Mouse (Mus musculus): ENCODE results near the gene Nradd. TPM values are rescaled to one million over a fixed set of nuclear protein-coding genes. Genes with fewer than 3 reads are reported as not detected.

The Nradd gene
- polyA plus RNA-seq, 1 experiment from 2014 or later, result 23.6 TPM

DNA sequence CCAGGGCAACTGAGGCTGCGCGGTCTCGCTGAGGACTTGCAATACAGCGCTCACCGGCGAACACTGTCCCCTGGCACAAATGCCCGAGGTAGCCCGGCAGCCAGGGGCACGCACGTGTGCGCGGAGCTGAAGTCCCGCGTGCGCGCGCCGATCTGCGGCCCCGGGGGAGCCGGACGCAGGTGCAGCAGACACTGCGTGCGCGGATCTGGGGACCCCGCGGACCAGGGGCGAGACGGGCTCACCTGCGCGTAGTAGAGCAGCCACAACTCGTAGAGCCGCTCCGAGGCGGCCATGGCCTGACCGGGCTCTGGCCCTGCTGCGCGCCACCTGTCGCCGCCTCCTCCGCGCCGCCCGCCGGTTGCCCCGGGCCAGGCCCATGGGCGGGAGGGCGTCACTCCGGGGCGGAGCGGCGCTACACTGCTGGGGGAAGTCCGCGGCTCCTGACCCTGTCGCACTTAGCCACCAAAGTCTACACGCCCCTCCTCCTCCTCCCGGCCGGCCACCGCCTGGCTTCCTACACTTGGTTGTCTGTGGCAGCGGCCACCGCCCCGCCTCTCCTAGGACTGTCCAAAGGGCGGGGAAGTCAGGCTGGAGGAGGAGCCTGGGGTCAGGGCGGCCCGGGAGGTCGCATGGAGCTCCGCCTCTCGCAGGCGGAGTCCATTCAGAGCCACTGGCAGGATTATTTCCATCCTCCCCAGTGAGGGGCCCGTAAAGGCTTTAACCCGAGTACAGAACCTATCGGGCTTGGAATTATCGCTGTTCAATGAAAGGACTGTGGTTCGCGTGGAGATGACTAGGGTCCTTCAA is 29.6 kb upstream of the Nradd start, which contains the start of gene Nbeal2:
Nbeal2 (minus strand) TSS at position 507 of the 807 bp plus-strand sequence.
- Histone ChIP-seq H3K27ac (ENCODE audit: low read depth, low read length) (peak within 1 kb of the TSS; percentile 53; the same call in 1 of the 2 replicates), H3K36me3 (ENCODE audit: control insufficient read depth, insufficient read depth, low read length) (no peaks in the 10 kb centered on the region), H3K4me1 (ENCODE audit: control insufficient read depth, insufficient read depth, low read length) (peaks cover 17% of the 10 kb centered on the region), H3K9me3 (ENCODE audit: control insufficient read depth, low read length) (no peaks in the 10 kb centered on the region), H3K27me3 (ENCODE audit: control insufficient read depth, insufficient read depth, low read length) (peaks cover 14% of the 10 kb centered on the region), H3K9ac (ENCODE audit: low read depth, low read length) (peak within 1 kb of the TSS; percentile 64), H3K4me3 (ENCODE audit: low read length) (peak within 1 kb of the TSS; percentile 70), H3K4me2 (replicated peaks; ENCODE audit: low read depth, low read length) (peak within 1 kb of the TSS; percentile 95)
- ATAC-seq (ENCODE audit: low FRiP score, low TSS enrichment), result peak; percentile 86
- WGBS, result under 1% methylated on average over 66 of the region's 75 CpGs

DNA sequence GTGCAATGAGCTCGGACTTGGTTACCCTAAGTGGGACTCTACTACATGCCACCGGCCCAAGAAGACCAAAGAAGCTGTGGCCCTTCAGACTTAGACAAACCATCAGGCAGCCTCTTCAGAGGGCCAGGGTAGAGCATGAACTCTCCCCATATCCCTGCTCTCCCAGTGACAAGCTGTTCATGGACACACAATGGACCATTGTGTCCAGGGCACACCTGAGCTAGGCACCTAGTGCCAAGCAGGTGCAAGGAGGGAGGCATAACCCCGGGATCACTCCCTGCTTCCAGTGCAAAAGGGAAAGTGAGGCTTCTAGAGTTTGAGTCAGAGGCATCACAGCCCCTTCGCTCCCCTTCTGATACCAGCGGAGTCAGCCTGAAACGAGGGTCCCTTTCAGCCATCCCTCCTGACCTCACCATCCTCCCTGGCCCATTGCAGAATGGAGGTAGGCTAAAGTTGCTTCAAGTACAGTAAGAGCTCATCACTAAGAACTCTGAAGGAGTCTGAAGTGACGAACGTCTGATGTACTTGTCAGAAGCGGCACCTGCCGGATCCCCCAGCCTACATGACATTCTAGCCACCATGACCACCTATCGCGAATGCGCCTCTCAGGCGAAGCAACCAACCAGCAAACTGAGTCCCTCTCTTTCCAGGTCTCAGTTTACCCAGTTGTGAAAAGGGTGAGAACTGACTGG is 28.9 kb upstream of the Nradd start:
- no peak for ATAC-seq (ENCODE audit: low FRiP score, low TSS enrichment)
- H3K27ac ChIP-seq (ENCODE audit: low read depth, low read length), result no peak overlapping the region
- WGBS, result 21% methylated on average over 14 of the region's 14 CpGs
- no peaks in the 10 kb centered on the region for H3K9me3 ChIP-seq (ENCODE audit: control insufficient read depth, low read length)
- peaks cover 17% of the 10 kb centered on the region for H3K4me1 ChIP-seq (ENCODE audit: control insufficient read depth, insufficient read depth, low read length)
- no peaks in the 10 kb centered on the region for H3K36me3 ChIP-seq (ENCODE audit: control insufficient read depth, insufficient read depth, low read length)
- H3K4me3 ChIP-seq (ENCODE audit: low read length), result peak overlapping the region; percentile 70
- H3K27me3 ChIP-seq (ENCODE audit: control insufficient read depth, insufficient read depth, low read length), result peaks cover 14% of the 10 kb centered on the region
- H3K9ac ChIP-seq (ENCODE audit: low read depth, low read length), result peak overlapping the region; percentile 64
- H3K4me2 ChIP-seq (replicated peaks; ENCODE audit: low read depth, low read length), result peak overlapping the region; percentile 95

DNA sequence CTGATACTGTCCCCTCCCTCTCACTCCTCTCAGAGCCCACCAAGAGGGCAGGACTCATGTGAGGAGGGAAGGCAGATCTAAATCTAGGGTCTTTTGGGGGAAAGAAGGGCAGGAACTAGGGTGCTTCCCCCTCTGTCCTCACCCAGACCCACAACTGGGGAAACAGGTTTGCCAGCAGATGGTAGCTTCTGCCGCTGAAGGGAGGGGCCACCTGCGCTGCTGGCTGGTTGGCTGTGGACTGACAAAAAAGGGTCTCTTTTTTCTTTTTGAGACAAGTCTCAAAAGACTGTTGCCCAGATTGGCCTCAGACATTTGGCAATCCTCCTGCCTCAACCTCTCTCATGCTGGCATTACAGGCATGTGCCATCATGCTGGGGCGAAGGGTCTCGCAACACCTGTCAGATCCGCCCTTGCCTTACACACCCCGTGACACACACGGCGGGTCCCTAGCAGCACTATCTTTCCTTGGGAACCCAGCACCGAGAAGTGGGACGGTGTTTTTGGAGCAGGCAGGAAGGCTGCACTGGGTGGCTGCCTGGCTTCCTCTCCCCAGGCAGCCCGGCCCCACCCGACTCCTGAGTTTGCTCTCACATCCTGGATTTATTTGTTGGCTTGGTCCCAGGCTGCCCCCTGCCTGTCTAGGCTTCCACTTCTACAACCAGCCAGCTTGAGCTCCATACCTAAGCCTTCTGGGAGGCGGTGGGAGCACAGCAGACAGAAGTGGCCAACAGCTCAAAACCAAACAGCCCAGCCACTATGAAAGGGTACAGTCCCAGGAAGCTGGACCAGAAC is 27.9 kb upstream of the Nradd start:
- ATAC-seq (ENCODE audit: low FRiP score, low TSS enrichment), result no peak
- Histone ChIP-seq H3K27me3 (ENCODE audit: control insufficient read depth, insufficient read depth, low read length) (peaks cover 14% of the 10 kb centered on the region), H3K27ac (ENCODE audit: low read depth, low read length) (no peak overlapping the region), H3K36me3 (ENCODE audit: control insufficient read depth, insufficient read depth, low read length) (no peaks in the 10 kb centered on the region), H3K9me3 (ENCODE audit: control insufficient read depth, low read length) (no peaks in the 10 kb centered on the region), H3K4me3 (ENCODE audit: low read length) (peak overlapping the region; percentile 70; the same call in 1 of the 2 replicates), H3K9ac (ENCODE audit: low read depth, low read length) (0 out of 2 replicates have a peak overlapping the region, but pooled peaks have one; percentile 28), H3K4me1 (ENCODE audit: control insufficient read depth, insufficient read depth, low read length) (peaks cover 14% of the 10 kb centered on the region), H3K4me2 (replicated peaks; ENCODE audit: low read depth, low read length) (peak overlapping the region; percentile 95)
- WGBS, result 29% methylated on average over 13 of the region's 13 CpGs

DNA sequence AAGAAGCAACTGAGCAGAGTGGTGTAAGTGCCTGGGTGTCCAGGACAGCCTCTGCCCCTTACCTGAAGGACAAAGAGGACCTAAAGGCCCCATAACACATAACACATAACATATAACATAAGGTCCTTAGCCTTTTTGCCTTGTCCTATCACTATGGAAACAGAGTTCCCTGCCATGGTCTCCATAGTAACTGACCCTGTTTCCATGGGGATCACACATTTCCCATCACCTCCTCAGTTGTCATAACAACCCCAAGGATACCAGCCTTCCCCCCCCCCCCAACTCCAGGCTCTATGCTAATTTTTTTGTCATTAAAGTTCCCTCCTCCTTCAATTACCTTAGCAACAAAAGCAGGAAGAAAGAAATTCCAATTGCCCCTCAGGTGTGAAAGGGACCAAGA is 25.5 kb upstream of the Nradd start:
- H3K9ac ChIP-seq (ENCODE audit: low read depth, low read length), result no peak overlapping the region
- H3K4me2 ChIP-seq (replicated peaks; ENCODE audit: low read depth, low read length), result no peak overlapping the region
- ATAC-seq (ENCODE audit: low FRiP score, low TSS enrichment), result no peak
- no peak overlapping the region for H3K27ac ChIP-seq (ENCODE audit: low read depth, low read length)
- H3K27me3 ChIP-seq (ENCODE audit: control insufficient read depth, insufficient read depth, low read length), result peaks cover 14% of the 10 kb centered on the region
- H3K4me3 ChIP-seq (ENCODE audit: low read length), result no peak overlapping the region
- H3K4me1 ChIP-seq (ENCODE audit: control insufficient read depth, insufficient read depth, low read length), result 0 out of 2 replicates have a peak, but pooled peaks cover 10% of the 10 kb centered on the region
- no peaks in the 10 kb centered on the region for H3K36me3 ChIP-seq (ENCODE audit: control insufficient read depth, insufficient read depth, low read length)
- H3K9me3 ChIP-seq (ENCODE audit: control insufficient read depth, low read length), result no peaks in the 10 kb centered on the region

DNA sequence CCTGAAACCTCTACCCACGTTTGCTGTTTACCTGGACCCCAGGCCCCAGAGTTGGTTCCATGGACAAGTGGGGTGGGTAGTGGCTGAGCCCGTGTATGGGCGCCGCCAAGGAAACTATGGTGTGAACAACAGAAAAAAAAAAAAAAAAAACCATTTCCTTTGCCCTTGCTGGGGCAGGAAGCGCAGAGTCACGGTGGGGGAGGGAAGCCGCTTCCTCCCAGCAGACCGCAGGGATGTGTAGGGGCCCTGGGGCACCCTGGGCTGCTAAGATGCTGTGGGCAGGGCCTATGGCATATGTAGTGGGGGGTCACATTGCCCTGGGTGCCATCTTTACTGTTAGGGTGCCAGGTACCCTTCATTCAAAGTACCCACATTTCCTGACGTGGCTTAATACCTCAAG is 21.0 kb upstream of the Nradd start:
- no peaks in the 10 kb centered on the region for H3K36me3 ChIP-seq (ENCODE audit: control insufficient read depth, insufficient read depth, low read length)
- H3K4me3 ChIP-seq (ENCODE audit: low read length), result no peak overlapping the region
- WGBS, result 87% methylated on average over 9 of the region's 9 CpGs
- no peaks in the 10 kb centered on the region for H3K27me3 ChIP-seq (ENCODE audit: control insufficient read depth, insufficient read depth, low read length)
- no peak for ATAC-seq (ENCODE audit: low FRiP score, low TSS enrichment)
- no peaks in the 10 kb centered on the region for H3K9me3 ChIP-seq (ENCODE audit: control insufficient read depth, low read length)
- no peak overlapping the region for H3K9ac ChIP-seq (ENCODE audit: low read depth, low read length)
- H3K27ac ChIP-seq (ENCODE audit: low read depth, low read length), result no peak overlapping the region
- peaks cover 16% of the 10 kb centered on the region; the same call in 1 of the 2 replicates for H3K4me1 ChIP-seq (ENCODE audit: control insufficient read depth, insufficient read depth, low read length)
- no peak overlapping the region for H3K4me2 ChIP-seq (replicated peaks; ENCODE audit: low read depth, low read length)

DNA sequence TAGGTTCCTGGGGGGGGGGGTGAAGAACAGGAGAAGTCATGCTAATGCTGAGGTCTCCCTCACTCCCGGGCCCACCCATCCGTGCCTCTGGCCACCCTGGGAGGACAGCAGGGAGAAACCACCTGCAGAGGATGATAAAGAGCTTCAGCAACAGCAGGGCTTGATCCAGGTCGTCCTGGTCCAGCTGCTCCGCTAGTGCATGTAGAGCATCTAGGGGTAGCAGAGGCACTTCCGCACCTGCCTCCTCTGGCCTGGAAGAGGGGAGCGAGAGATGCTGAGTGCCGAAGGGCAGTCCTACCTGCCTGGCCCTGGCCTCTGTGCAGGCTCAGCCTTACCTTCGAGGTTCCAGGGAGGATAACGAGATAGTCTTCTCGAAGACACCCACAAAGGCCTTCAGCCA is 20.0 kb upstream of the Nradd start:
- H3K4me1 ChIP-seq (ENCODE audit: control insufficient read depth, insufficient read depth, low read length), result peaks cover 16% of the 10 kb centered on the region; the same call in 1 of the 2 replicates
- no peak overlapping the region for H3K4me2 ChIP-seq (replicated peaks; ENCODE audit: low read depth, low read length)
- no peaks in the 10 kb centered on the region for H3K27me3 ChIP-seq (ENCODE audit: control insufficient read depth, insufficient read depth, low read length)
- peak overlapping the region; percentile 62 for H3K27ac ChIP-seq (ENCODE audit: low read depth, low read length)
- no peak for ATAC-seq (ENCODE audit: low FRiP score, low TSS enrichment)
- no peaks in the 10 kb centered on the region for H3K9me3 ChIP-seq (ENCODE audit: control insufficient read depth, low read length)
- H3K36me3 ChIP-seq (ENCODE audit: control insufficient read depth, insufficient read depth, low read length), result no peaks in the 10 kb centered on the region
- WGBS, result 68% methylated on average over 10 of the region's 10 CpGs
- H3K9ac ChIP-seq (ENCODE audit: low read depth, low read length), result no peak overlapping the region
- H3K4me3 ChIP-seq (ENCODE audit: low read length), result no peak overlapping the region

DNA sequence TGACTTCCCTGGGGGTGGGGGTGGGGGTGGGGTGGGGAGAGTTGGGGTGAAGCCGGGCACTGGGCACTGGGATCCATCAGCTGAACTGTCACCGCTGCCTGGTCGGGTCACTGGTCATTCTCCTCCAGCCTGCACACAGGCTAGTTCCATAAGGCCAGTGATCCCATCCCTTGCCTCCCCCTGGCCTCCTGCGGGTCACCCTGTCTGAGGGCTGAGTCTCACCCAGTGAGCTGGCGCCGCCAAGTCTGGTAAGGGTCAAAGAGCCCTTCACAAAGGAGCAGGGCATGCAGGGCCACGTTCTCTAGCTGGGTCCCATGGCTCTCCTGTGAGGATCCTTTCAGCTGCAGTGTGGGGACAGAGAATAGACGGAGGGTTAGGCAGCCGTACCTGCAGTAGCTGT is 19.5 kb upstream of the Nradd start:
- H3K27me3 ChIP-seq (ENCODE audit: control insufficient read depth, insufficient read depth, low read length), result no peaks in the 10 kb centered on the region
- peak overlapping the region; percentile 62 for H3K27ac ChIP-seq (ENCODE audit: low read depth, low read length)
- no peak overlapping the region for H3K4me2 ChIP-seq (replicated peaks; ENCODE audit: low read depth, low read length)
- no peak overlapping the region for H3K4me3 ChIP-seq (ENCODE audit: low read length)
- H3K36me3 ChIP-seq (ENCODE audit: control insufficient read depth, insufficient read depth, low read length), result no peaks in the 10 kb centered on the region
- H3K9me3 ChIP-seq (ENCODE audit: control insufficient read depth, low read length), result no peaks in the 10 kb centered on the region
- 41% methylated on average over 9 of the region's 9 CpGs for WGBS
- ATAC-seq (ENCODE audit: low FRiP score, low TSS enrichment), result peak; percentile 61
- H3K4me1 ChIP-seq (ENCODE audit: control insufficient read depth, insufficient read depth, low read length), result peaks cover 16% of the 10 kb centered on the region; the same call in 1 of the 2 replicates
- H3K9ac ChIP-seq (ENCODE audit: low read depth, low read length), result no peak overlapping the region

DNA sequence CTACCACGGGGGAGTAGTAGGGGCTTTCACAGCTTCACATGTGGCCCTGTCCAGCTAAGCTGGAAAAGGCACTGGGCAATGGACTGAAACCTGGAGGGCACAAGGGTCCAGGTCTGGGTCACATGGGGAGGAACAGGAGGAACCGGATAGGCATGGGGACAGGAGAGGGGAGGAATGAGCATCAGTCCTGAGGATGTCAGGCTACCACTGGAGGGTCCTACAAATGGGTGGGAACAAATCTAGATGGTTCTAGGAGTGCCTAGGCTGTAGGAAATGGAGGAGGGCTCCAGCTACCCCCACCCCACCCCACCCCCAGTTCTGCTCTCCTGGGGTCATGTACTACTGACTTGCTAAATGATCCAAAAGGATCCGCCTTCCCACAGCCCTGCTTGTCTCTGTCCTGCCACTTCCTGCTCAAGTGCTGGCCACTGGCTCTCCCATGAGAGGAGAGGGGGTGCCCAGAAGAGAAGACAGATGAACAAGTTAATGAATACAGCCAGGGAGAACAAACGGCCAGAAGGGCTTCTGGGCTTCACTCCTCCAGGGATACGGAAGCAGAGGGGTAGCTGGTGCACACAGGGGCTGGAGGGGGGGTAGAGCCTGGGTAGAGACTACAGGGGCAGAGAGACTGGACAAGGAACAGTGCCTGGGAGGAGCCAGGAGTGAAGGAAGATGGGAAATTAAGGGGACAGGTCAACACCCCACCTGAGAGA is 18.7 kb upstream of the Nradd start:
- Histone ChIP-seq H3K36me3 (ENCODE audit: control insufficient read depth, insufficient read depth, low read length) (peaks cover 3% of the 10 kb centered on the region), H3K4me2 (replicated peaks; ENCODE audit: low read depth, low read length) (no peak overlapping the region), H3K27me3 (ENCODE audit: control insufficient read depth, insufficient read depth, low read length) (no peaks in the 10 kb centered on the region), H3K27ac (ENCODE audit: low read depth, low read length) (peak overlapping the region; percentile 59; the same call in 1 of the 2 replicates), H3K4me3 (ENCODE audit: low read length) (no peak overlapping the region), H3K4me1 (ENCODE audit: control insufficient read depth, insufficient read depth, low read length) (peaks cover 16% of the 10 kb centered on the region; the same call in 1 of the 2 replicates), H3K9ac (ENCODE audit: low read depth, low read length) (no peak overlapping the region), H3K9me3 (ENCODE audit: control insufficient read depth, low read length) (no peaks in the 10 kb centered on the region)
- ATAC-seq (ENCODE audit: low FRiP score, low TSS enrichment), result peak; percentile 53; the same call in 1 of the 2 replicates
- 14% methylated on average over 5 of the region's 5 CpGs for WGBS
